ENCODE assay signal across 8 mouse cellular contexts in the genomic region with DNA sequence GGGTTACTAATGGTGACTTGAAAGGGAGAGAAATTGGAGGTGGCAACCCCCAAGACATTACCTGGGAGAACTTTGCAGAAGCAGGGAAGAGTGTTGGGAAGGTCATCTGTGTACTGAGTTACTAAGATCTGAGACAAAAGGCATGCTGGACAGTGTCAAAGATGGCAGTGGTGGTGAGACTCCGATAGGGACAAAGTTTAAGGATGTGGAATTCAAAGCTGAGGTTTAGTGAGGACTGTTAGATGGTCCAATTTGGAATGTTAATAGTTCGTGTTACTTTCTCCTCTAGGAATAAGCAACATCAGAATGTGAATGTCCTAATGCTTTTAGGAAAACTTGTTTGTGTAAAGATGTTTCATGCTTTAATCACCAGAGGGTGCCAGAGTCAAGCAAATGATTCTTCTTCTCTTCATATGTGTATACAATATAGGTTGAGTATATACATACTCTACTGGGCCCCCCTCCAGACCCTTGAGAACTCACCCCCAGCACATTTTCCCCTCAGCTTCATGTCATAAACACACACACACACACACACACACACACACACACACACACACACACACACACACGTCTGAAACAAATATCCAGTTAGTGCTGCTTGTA. TPM values are rescaled to one million over a fixed set of nuclear protein-coding genes. Genes with fewer than 3 reads are reported as not detected.
DNase-seq lines count a peak whose midpoint lies in the region; ATAC-seq and TF ChIP-seq lines count a peak whose summit lies in the region.
"Not testable (repeated sequence)": the region's sequence is repeated elsewhere in the genome, so short reads cannot be mapped to it uniquely, and the experiment has no call there.

No protein-coding gene starts in this region.

- peak; percentile 62 for TF ChIP-seq CTCF in hindbrain, postnatal 0 days (IDR thresholded peaks at IDR 0.05; ENCODE audit: low read depth)
- TF ChIP-seq CTCF in layer of hippocampus, adult 2 months (conservative IDR thresholded peaks at IDR 0.05) = peak; percentile 68
- TF ChIP-seq CTCF in lung, embryonic 14.5 days (IDR thresholded peaks at IDR 0.05; ENCODE audit: low read depth) = peak; percentile 49
- peak; percentile 71 for TF ChIP-seq CTCF in stomach, postnatal 0 days (IDR thresholded peaks at IDR 0.05; ENCODE audit: low read depth)

- not testable (repeated sequence) for H3K9me3 ChIP-seq in hindbrain, postnatal 0 days (ENCODE audit: low read length); lung, embryonic 14.5 days (ENCODE audit: low read depth, low read length); stomach, postnatal 0 days (ENCODE audit: control insufficient read depth, low read length)

- not testable (repeated sequence) for H3K36me3 ChIP-seq in hindbrain, postnatal 0 days (ENCODE audit: insufficient read depth, low read length); lung, embryonic 14.5 days (ENCODE audit: insufficient read depth); stomach, postnatal 0 days (ENCODE audit: control insufficient read depth, insufficient read depth, low read length)

- peak; percentile 27 for DNase-seq in T-cell, adult 2 months (ENCODE audit: low spot score)
- DNase-seq in embryo, embryonic 10.5 days (ENCODE audit: low spot score) = peak; percentile 53
- DNase-seq in gastrocnemius, adult 18-20 months (ENCODE audit: low spot score) = peak; percentile 20
- DNase-seq in hindbrain, postnatal 0 days (ENCODE audit: low spot score) = peak; percentile 55
- peak; percentile 15 to 32 for DNase-seq in layer of hippocampus, adult 2 months (ENCODE audit: low spot score in 2 of 2)
- peak; percentile 46 for DNase-seq in lung, embryonic 14.5 days
- DNase-seq in stomach, postnatal 0 days (ENCODE audit: low spot score) = not testable (repeated sequence)

- not testable (repeated sequence) for H3K4me2 ChIP-seq in hindbrain, postnatal 0 days (ENCODE audit: low read depth, low read length); lung, embryonic 14.5 days; stomach, postnatal 0 days (replicated peaks; ENCODE audit: low read depth)

- H3K9ac ChIP-seq in hindbrain, postnatal 0 days (replicated peaks; ENCODE audit: low read length); lung, embryonic 14.5 days; stomach, postnatal 0 days (ENCODE audit: low read length): not testable (repeated sequence)

- not testable (repeated sequence) for H3K27ac ChIP-seq in hindbrain, postnatal 0 days; layer of hippocampus, adult 2 months; lung, embryonic 14.5 days (ENCODE audit: low read depth); stomach, postnatal 0 days (replicated peaks)

- not testable (repeated sequence) for TF ChIP-seq EP300 in stomach, postnatal 0 days (optimal IDR thresholded peaks at IDR 0.05)

- peak; percentile 65 for ATAC-seq in hindbrain, postnatal 0 days
- ATAC-seq in lung, embryonic 14.5 days (ENCODE audit: insufficient read depth) = peak; percentile 79
- ATAC-seq in monocyte, adult 5-6 weeks (replicated peaks; ENCODE audit: insufficient number of reproducible peaks, low FRiP score, low TSS enrichment, poor library complexity, severe bottlenecking) = peak; percentile 18; the same call in 1 of the 2 replicates
- peak; percentile 43; the same call in 1 of the 2 replicates for ATAC-seq in stomach, postnatal 0 days (ENCODE audit: low FRiP score, low TSS enrichment)

- not testable (repeated sequence) for H3K27me3 ChIP-seq in hindbrain, postnatal 0 days (ENCODE audit: insufficient read depth, low read length); lung, embryonic 14.5 days (ENCODE audit: insufficient read depth, low read length); stomach, postnatal 0 days (ENCODE audit: control insufficient read depth, insufficient read depth, low read length)

- WGBS in hindbrain, postnatal 0 days = 68% methylated on average over 3 of the region's 3 CpGs
- 64% methylated on average over 3 of the region's 3 CpGs for WGBS in lung, embryonic 14.5 days
- WGBS in stomach, postnatal 0 days = 60% methylated on average over 3 of the region's 3 CpGs

- H3K4me1 ChIP-seq in hindbrain, postnatal 0 days (ENCODE audit: insufficient read depth, low read length); lung, embryonic 14.5 days (ENCODE audit: insufficient read depth); stomach, postnatal 0 days (replicated peaks; ENCODE audit: control insufficient read depth, insufficient read depth): not testable (repeated sequence)

- not testable (repeated sequence) for H3K4me3 ChIP-seq in hindbrain, postnatal 0 days (ENCODE audit: low read length); layer of hippocampus, adult 2 months; lung, embryonic 14.5 days (ENCODE audit: low read depth, low read length); stomach, postnatal 0 days (ENCODE audit: low read depth, low read length)

RNA-seq across cellular contexts. Expression of gene Abcg2, which starts 19.3 kb away (rescaled TPM):
- total RNA-seq in gastrocnemius, adult 18-20 months (2021) = 10 to 100 TPM; 17.2 to 18.7 TPM
- total RNA-seq in hindbrain, postnatal 0 days (2014; rRNA removed) = 18.3 and 30.3 TPM in 2 replicates
- 33.1 and 38.6 TPM in 2 replicates for polyA plus RNA-seq in hindbrain, postnatal 0 days (2015; fragmentation: Nextera tagmentation; extraction: Ambion mirVana)
- 10 to 100 TPM; 19.8 to 23.8 TPM for total RNA-seq in layer of hippocampus, adult 2 months (2021)
- 55.8 and 57.6 TPM in 2 replicates for polyA plus RNA-seq in lung, embryonic 14.5 days (2014; fragmentation: Nextera tagmentation; extraction: Ambion mirVana)
- 6.2 to 42.4 TPM (median 34.1 TPM) in 3 replicates for total RNA-seq in monocyte, adult 5-6 weeks (2017)
- 18.1 and 19.2 TPM in 2 replicates for polyA plus RNA-seq in stomach, postnatal 0 days (2015; fragmentation: Nextera tagmentation; extraction: Ambion mirVana)

Comparison
In these comparisons a context has a peak if more than half of its experiments do, and no peak if none do; other contexts are left out.
1. ATAC-seq: peak in every context shown above with its lines; median percentile 79 in lung, embryonic 14.5 days; 65 in hindbrain, postnatal 0 days; 43 in stomach, postnatal 0 days; 18 in monocyte, adult 5-6 weeks.